Mouse (Mus musculus) olfactory bulb, adult 2 months (tissue): ENCODE measurements around the gene Ltf.

Experiments
- CTCF ChIP-seq: fragments of 200-500 bp; IDR thresholded peaks from 2 replicates; pipeline ENCODE4 v1.5.1; 2012; ENCODE audit warnings: low read depth, mild to moderate bottlenecking, low read length, moderate library complexity; ENCODE audit not compliant: insufficient read depth
- POLR2A ChIP-seq: fragments of 200-500 bp; IDR thresholded peaks from 2 replicates; pipeline ENCODE4 v1.6.1; 2012; ENCODE audit warnings: mild to moderate bottlenecking, low read depth, low read length, moderate library complexity; ENCODE audit not compliant: insufficient read depth

- TF ChIP-seq POLR2A (no peak), CTCF (no peak)
Observed at GRCm38 (mm10) chr9:110999856-111000255, 19.2 kb upstream of the Ltf start.
